Mouse (Mus musculus): ENCODE measurements around the gene Tesk1.

- peak; percentile 55 for TF ChIP-seq CTCF (conservative IDR thresholded peaks at IDR 0.05; ENCODE audit: insufficient read depth, insufficient read length, low read depth, low read length)
- peak; percentile 25 for TF ChIP-seq POLR2A (IDR thresholded peaks at IDR 0.05; ENCODE audit: low read depth, low read length)
These were observed 35.4 kb upstream of the Tesk1 start for GRCm38 (mm10) chr4:43406162-43406971.

Data from kidney, adult 2 months (tissue).